Mouse (Mus musculus) central nervous system, embryonic 18 days (tissue): ENCODE measurements around the gene Chrd. TPM values are rescaled to one million over a fixed set of nuclear protein-coding genes. Genes with fewer than 3 reads are reported as not detected.

ENCODE experiments used
- polyA plus RNA-seq: library from polyadenylated mRNA; depleted of rRNA; stranded (reverse); fragments of >200 nt; gene quantifications from 2 replicates; pipeline ENCODE4 v1.2.3, GENCODE M21; 2012; rRNA removed

Chrd gene
- 24.4 and 26.3 TPM in 2 replicates for polyA plus RNA-seq

DNA sequence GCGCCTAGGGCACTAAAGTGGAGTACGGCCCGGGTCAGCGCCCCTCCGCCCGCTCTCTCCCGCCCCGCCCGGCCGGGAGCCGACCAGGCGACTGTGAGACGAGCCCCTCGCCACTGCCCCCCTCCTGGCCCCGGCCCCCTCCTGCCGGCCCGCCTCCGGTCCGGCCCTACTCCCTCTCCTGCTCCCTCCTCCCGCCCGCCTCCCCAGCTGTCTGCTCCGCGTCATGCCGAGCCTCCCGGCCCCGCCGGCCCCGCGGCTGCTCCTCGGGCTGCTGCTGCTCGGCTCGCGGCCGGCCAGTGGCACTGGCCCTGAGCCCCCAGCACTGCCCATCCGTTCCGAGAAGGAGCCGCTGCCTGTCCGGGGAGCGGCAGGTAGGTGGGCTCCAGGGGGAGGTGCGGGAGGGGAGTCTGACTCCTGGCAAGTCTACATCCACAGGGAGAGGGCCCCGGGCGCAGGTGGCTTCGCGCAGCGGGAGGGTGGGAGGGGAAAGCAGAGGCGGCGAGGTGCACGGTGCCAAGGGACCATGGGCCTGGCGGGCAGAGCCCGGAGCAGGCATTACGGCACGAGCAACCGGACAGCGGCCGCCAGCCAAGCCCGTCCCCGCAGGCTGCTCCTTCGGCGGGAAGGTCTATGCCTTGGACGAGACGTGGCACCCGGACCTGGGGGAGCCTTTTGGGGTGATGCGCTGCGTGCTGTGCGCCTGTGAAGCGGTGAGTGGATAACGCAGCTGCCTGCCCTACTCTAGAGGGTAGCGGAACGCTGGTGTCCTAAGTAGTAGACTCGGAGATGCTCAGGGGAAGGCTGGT is at the start of gene Chrd:
Gene Chrd, plus strand, starts transcription at position 203 of the 806 bp plus-strand sequence.

GRCm38 (mm10) chr16:20693111-20693701 is 39.7 kb upstream of the Chrd start, which contains the start of gene Fam131a:
Fam131a (plus strand) TSS chr16:20693241.

DNA sequence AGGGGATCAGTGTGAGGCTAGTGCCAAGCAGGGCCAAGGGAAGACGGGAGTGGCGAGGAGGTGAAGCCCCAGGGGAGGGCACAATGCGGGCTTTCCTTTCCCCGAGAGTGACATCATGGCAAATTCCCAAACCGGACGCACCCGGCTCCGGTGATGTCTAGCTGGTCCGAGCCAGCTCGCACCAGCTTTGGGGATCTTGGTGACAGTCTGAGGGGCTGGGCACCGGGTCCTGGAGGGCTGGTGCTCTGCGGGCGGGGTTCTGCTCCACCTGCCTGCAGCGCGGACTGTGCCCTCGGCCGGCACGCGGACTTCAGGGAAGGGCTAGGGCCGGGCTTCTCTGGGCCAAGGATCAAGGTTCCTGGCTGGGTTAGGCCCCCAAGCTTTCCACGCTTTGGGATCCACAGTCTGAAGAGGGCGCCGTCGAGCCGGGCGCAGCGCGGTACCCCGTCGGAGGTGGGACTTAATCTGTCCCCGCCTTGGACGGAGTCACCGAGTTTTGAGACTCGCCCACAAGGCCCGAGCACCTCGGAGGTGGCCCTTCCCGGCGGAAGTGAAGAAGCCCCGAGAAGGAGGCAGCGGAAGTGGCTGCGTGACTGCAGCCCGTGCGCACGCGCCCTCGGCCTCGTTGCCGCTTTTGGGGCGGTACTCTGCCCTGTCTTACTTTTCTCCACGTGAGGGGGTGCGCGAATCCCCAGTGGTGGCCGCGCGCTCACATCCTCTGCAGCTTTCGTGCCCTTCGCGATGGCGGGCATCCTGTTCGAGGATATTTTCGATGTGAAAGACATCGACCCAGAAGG is 15.5 kb upstream of the Chrd start, which contains the start of the genes Polr2h and Clcn2:
Gene Polr2h, plus strand, starts transcription at position 485 of the 797 bp plus-strand sequence.
Gene Clcn2, minus strand, starts transcription at position 566 of the 797 bp plus-strand sequence.

GRCm38 (mm10) chr16:20733731-20734730 is 1.1 kb downstream of the Chrd start, which contains the start of gene Thpo:
Thpo (minus strand) TSS chr16:20734511.

Other genes with a start within 250 kb of the Chrd start
- 53.5 and 54.5 TPM in 2 replicates for gene Eif2b5, start 234.3 kb upstream of the Chrd start, polyA plus RNA-seq
- 46.6 and 54.8 TPM in 2 replicates for gene Dvl3, start 216.1 kb upstream of the Chrd start, polyA plus RNA-seq
- 1,387 and 1,451 TPM in 2 replicates for gene Ap2m1, start 197.6 kb upstream of the Chrd start, polyA plus RNA-seq
- gene Abcf3, start 184.6 kb upstream of the Chrd start, polyA plus RNA-seq: 70.8 and 74.8 TPM in 2 replicates
- gene Vwa5b2, start 143.7 kb upstream of the Chrd start, polyA plus RNA-seq: 54.7 and 55.0 TPM in 2 replicates
- 6.6 and 7.1 TPM in 2 replicates for gene Eef1akmt4, start 121.5 kb upstream of the Chrd start, polyA plus RNA-seq
- not detected in 2 replicates for gene Gm49333, start 121.5 kb upstream of the Chrd start, polyA plus RNA-seq
- 16.5 and 18.6 TPM in 2 replicates for gene Alg3, start 121.4 kb upstream of the Chrd start, polyA plus RNA-seq
- gene Camk2n2, start 111.8 kb upstream of the Chrd start, polyA plus RNA-seq: 120 and 138 TPM in 2 replicates
- 35.4 and 35.7 TPM in 2 replicates for gene Ece2, start 103.3 kb upstream of the Chrd start, polyA plus RNA-seq
- gene Psmd2, start 81.5 kb upstream of the Chrd start, polyA plus RNA-seq: 232 and 236 TPM in 2 replicates
- gene Eif4g1, start 64.8 kb upstream of the Chrd start, polyA plus RNA-seq: 202 and 210 TPM in 2 replicates
- 85.0 and 85.2 TPM in 2 replicates for gene Fam131a, start 39.9 kb upstream of the Chrd start, polyA plus RNA-seq
- gene Polr2h, start 15.5 kb upstream of the Chrd start, polyA plus RNA-seq: 67.6 and 70.6 TPM in 2 replicates
- gene Clcn2, start 15.4 kb upstream of the Chrd start, polyA plus RNA-seq: 70.5 and 74.5 TPM in 2 replicates
- 4.2 and 4.4 TPM in 2 replicates for gene Thpo, start 1.4 kb downstream of the Chrd start, polyA plus RNA-seq